Mouse (Mus musculus): ENCODE data around the gene Cd19. TPM values are rescaled to one million over a fixed set of nuclear protein-coding genes. Genes with fewer than 3 reads are reported as not detected.

Cd19 gene
- polyA plus RNA-seq (2012; rRNA removed) (0.30 and 0.35 TPM in 2 replicates), polyA plus RNA-seq (2014; fragmentation: Nextera tagmentation; extraction: Ambion mirVana) (0.34 and 0.64 TPM in 2 replicates)

DNA sequence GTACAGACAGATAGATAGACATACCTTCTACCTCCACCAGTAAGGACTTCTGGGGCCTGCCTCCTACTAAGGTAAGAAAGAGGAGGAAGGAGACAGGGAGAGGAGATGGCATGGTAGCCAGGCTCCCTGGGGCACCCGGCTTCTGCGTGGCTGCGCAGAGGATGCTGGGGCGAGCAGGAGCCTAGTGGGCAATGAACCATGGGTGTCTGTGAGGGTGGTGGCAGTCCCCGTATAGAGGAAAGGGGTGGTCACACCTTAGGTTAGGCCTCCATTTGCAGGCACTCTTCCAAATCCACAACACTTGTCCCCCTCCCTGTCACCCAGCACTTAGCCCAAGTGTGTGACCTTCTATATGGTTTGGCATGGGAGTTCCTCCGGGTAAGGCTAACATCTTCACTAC is at the start of gene Cd19:
Gene Cd19 (minus strand): TSS at position 165 of the 400 bp plus-strand sequence.
- H3K4me1 ChIP-seq (replicated peaks; ENCODE audit: control insufficient read depth in 2 of 2, insufficient read depth in 2 of 2, low read length in 1 of 2) = peaks cover 0 to 4% of the 10 kb centered on the region in 2 experiments; a peak in 2 of 4 replicates
- H3K27me3 ChIP-seq (ENCODE audit: control insufficient read depth, insufficient read depth, low read length) = no peaks in the 10 kb centered on the region
- TF ChIP-seq EP300 (IDR thresholded peaks at IDR 0.05; ENCODE audit: low read depth) = no peak
- TF ChIP-seq CTCF (IDR thresholded peaks at IDR 0.05; ENCODE audit: low read depth) = no peak
- no peak within 1 kb of the TSS for H3K4me3 ChIP-seq (ENCODE audit: insufficient read depth in 1 of 2, low read depth in 2 of 2, low read length in 2 of 2)
- no peaks in the 10 kb centered on the region for H3K9me3 ChIP-seq (ENCODE audit: control insufficient read depth, low read length)
- WGBS (ENCODE audit: insufficient replicate concordance) = 68% methylated on average over 6 of the region's 6 CpGs
- H3K36me3 ChIP-seq (replicated peaks; ENCODE audit: control insufficient read depth, insufficient read depth, low read depth) = no peaks in the 10 kb centered on the region
- H3K4me2 ChIP-seq (ENCODE audit: low read depth) = no peak within 1 kb of the TSS
- H3K9ac ChIP-seq (replicated peaks) = no peak within 1 kb of the TSS
- DNase-seq (ENCODE audit: low read depth in 3 of 3, low spot score in 3 of 3) = no peak
- no peak within 1 kb of the TSS for H3K27ac ChIP-seq
- no peak for ATAC-seq (ENCODE audit: insufficient read depth)

DNA sequence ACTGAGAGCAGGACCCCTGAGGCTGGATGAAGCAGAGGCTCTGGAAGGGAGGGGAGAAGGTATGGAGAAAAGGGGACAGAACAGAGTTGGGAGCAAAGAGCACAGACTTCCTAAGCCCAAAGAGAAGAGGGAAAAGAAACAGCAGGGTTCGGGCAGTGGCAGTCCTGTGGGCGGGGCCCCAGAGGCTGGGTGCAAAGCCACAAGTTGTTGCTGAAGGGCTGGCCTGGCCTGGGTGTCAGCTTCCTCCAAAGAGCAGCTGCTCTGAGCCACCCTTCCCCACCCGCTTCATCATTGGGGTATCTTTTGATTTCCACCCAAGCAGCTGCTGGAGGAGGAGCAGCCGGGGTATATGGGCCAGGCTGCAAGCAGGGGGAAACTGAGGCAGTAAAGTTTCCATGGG is 49.4 kb upstream of the Cd19 start:
- ATAC-seq (ENCODE audit: insufficient read depth) = no peak

DNA sequence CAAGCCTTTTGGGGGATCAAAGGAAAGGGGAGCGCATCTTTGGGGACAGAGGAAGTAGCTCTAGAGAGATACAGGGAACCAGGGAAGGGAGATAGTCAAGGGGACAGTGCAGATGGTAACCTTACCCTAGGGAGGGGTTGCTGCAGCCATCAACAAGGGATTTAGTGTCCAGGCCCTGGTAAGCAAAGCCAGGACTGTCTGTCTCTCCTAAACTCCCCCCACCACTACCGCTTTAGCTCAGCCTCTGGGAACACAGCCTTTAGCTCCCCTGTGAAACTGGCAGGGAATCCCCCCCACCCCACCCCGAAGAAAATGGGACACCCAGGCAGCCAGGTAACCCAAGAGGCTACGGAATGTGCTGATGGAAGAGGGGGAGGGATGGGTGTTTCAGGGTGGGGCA is 48.9 kb upstream of the Cd19 start:
- Histone ChIP-seq H3K27me3 (ENCODE audit: control insufficient read depth, insufficient read depth, low read length) (no peaks in the 10 kb centered on the region), H3K9me3 (ENCODE audit: control insufficient read depth, low read length) (no peaks in the 10 kb centered on the region), H3K4me3 (ENCODE audit: insufficient read depth in 1 of 2, low read depth in 2 of 2, low read length in 2 of 2) (no peak overlapping the region), H3K4me2 (ENCODE audit: low read depth) (no peak overlapping the region), H3K4me1 (replicated peaks; ENCODE audit: control insufficient read depth in 2 of 2, insufficient read depth in 2 of 2, low read length in 1 of 2) (peaks cover 0 to 14% of the 10 kb centered on the region in 2 experiments; a peak in 2 of 4 replicates), H3K27ac (no peak overlapping the region), H3K36me3 (replicated peaks; ENCODE audit: control insufficient read depth, insufficient read depth, low read depth) (no peaks in the 10 kb centered on the region; the same call in 1 of the 2 replicates), H3K9ac (replicated peaks) (no peak overlapping the region)
- 42% methylated on average over 4 of the region's 4 CpGs for WGBS (ENCODE audit: insufficient replicate concordance)
- ATAC-seq (ENCODE audit: insufficient read depth) (no peak), DNase-seq (ENCODE audit: low read depth in 3 of 3, low spot score in 3 of 3) (no peak)
- TF ChIP-seq CTCF (IDR thresholded peaks at IDR 0.05; ENCODE audit: low read depth) (no peak), EP300 (IDR thresholded peaks at IDR 0.05; ENCODE audit: low read depth) (no peak)

More for the DNA sequence above, 49.4 kb upstream of the Cd19 start:
- WGBS (ENCODE audit: insufficient replicate concordance) = 25% methylated on average over 4 of the region's 4 CpGs
- no peak for DNase-seq (ENCODE audit: low read depth in 3 of 3, low spot score in 3 of 3)
- H3K4me1 ChIP-seq (replicated peaks; ENCODE audit: control insufficient read depth in 2 of 2, insufficient read depth in 2 of 2, low read length in 1 of 2) = peaks cover 0 to 14% of the 10 kb centered on the region in 2 experiments; a peak in 2 of 4 replicates
- TF ChIP-seq CTCF (IDR thresholded peaks at IDR 0.05; ENCODE audit: low read depth) = no peak
- TF ChIP-seq EP300 (IDR thresholded peaks at IDR 0.05; ENCODE audit: low read depth) = no peak
- H3K27ac ChIP-seq = no peak overlapping the region
- no peak overlapping the region for H3K4me3 ChIP-seq (ENCODE audit: insufficient read depth in 1 of 2, low read depth in 2 of 2, low read length in 2 of 2)
- no peaks in the 10 kb centered on the region for H3K9me3 ChIP-seq (ENCODE audit: control insufficient read depth, low read length)
- no peak overlapping the region for H3K4me2 ChIP-seq (ENCODE audit: low read depth)
- H3K9ac ChIP-seq (replicated peaks) = no peak overlapping the region
- H3K36me3 ChIP-seq (replicated peaks; ENCODE audit: control insufficient read depth, insufficient read depth, low read depth) = no peaks in the 10 kb centered on the region; the same call in 1 of the 2 replicates
- no peaks in the 10 kb centered on the region for H3K27me3 ChIP-seq (ENCODE audit: control insufficient read depth, insufficient read depth, low read length)

DNA sequence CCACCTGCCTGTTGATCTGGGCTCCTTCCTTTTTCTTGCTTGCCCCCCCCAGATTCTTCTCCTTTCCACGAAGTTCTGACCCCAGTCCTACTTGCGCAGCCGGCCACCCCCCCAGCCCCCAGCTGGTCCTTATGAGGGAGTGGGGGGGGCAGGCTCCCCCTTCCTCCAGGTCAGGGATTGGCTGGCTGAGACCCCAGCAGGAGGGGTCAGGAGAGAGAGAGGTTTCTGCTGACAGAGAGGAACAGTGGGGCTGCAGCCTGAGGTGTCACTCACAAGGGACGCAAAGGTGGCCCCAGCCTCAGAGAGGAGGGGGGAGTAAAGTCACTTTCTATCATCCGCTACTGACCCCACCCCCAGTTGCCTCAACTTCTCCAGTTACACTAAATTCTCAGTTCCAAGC is 48.3 kb upstream of the Cd19 start, which contains the start of gene Atp2a1:
Gene Atp2a1 (minus strand): TSS at position 105 of the 400 bp plus-strand sequence.
- H3K27ac ChIP-seq = no peak within 1 kb of the TSS
- 52% methylated on average over 5 of the region's 5 CpGs for WGBS (ENCODE audit: insufficient replicate concordance)
- no peak within 1 kb of the TSS for H3K4me2 ChIP-seq (ENCODE audit: low read depth)
- no peak within 1 kb of the TSS for H3K9ac ChIP-seq (replicated peaks)
- H3K4me3 ChIP-seq (ENCODE audit: insufficient read depth in 1 of 2, low read depth in 2 of 2, low read length in 2 of 2) = no peak within 1 kb of the TSS
- H3K9me3 ChIP-seq (ENCODE audit: control insufficient read depth, low read length) = no peaks in the 10 kb centered on the region
- ATAC-seq (ENCODE audit: insufficient read depth) = no peak
- no peaks in the 10 kb centered on the region; the same call in 1 of the 2 replicates for H3K36me3 ChIP-seq (replicated peaks; ENCODE audit: control insufficient read depth, insufficient read depth, low read depth)
- no peaks in the 10 kb centered on the region for H3K27me3 ChIP-seq (ENCODE audit: control insufficient read depth, insufficient read depth, low read length)
- DNase-seq (ENCODE audit: low read depth in 3 of 3, low spot score in 3 of 3) = no peak
- TF ChIP-seq EP300 (IDR thresholded peaks at IDR 0.05; ENCODE audit: low read depth) (no peak), CTCF (IDR thresholded peaks at IDR 0.05; ENCODE audit: low read depth) (no peak)
- peaks cover 0 to 14% of the 10 kb centered on the region in 2 experiments; a peak in 2 of 4 replicates for H3K4me1 ChIP-seq (replicated peaks; ENCODE audit: control insufficient read depth in 2 of 2, insufficient read depth in 2 of 2, low read length in 1 of 2)

DNA sequence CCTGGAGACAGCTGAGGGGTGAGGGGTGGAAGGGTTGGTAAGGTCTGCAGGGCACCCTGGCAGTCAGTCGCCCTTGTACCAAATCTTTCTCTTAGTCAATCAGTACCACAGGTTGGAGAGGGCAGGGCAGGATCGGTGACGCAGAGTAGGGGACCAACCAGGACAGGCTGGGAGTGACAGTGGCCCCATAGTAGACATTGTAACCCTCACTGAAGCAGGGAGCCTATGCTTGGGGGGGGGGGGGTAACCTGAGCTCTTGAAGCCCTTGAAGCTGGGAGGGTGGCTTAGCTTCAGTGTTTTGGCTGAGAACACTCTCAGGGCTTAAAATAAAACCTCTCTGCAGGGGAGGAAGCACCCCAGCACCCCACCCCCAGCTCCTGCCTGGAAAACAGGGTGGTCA is 46.9 kb upstream of the Cd19 start:
- Histone ChIP-seq H3K9ac (replicated peaks) (no peak overlapping the region), H3K4me1 (replicated peaks; ENCODE audit: control insufficient read depth in 2 of 2, insufficient read depth in 2 of 2, low read length in 1 of 2) (peaks cover 0 to 13% of the 10 kb centered on the region in 2 experiments; a peak in 2 of 4 replicates), H3K4me3 (ENCODE audit: insufficient read depth in 1 of 2, low read depth in 2 of 2, low read length in 2 of 2) (no peak overlapping the region), H3K4me2 (ENCODE audit: low read depth) (no peak overlapping the region), H3K27ac (no peak overlapping the region), H3K36me3 (replicated peaks; ENCODE audit: control insufficient read depth, insufficient read depth, low read depth) (no peaks in the 10 kb centered on the region), H3K27me3 (ENCODE audit: control insufficient read depth, insufficient read depth, low read length) (no peaks in the 10 kb centered on the region), H3K9me3 (ENCODE audit: control insufficient read depth, low read length) (no peaks in the 10 kb centered on the region)
- DNase-seq (ENCODE audit: low read depth in 3 of 3, low spot score in 3 of 3) = no peak
- ATAC-seq (ENCODE audit: insufficient read depth) = no peak
- 56% methylated on average over 3 of the region's 3 CpGs for WGBS (ENCODE audit: insufficient replicate concordance)
- TF ChIP-seq CTCF (IDR thresholded peaks at IDR 0.05; ENCODE audit: low read depth) (no peak), EP300 (IDR thresholded peaks at IDR 0.05; ENCODE audit: low read depth) (no peak)
